Mouse (Mus musculus): ENCODE results near the gene Adh7.

DNA sequence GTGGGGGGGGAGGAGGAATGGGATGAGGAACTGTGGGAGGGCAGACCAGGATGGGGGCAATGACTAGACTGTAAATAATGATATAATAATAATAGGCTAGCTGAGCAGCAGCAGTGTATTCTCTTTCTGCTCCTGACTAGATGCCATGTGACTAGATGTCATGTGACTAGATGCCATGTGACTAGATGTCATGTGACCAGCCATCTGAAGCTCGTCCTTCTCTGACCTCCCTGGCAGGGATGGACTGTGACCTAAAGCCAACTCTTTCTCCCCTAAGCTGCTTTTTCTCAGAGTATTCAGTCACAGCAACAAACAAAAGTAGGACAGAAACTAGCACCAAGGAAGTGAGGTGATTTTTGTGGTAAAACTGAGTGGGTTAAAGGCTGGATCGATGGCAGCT is 35.5 kb upstream of the Adh7 start:
- TF ChIP-seq CTCF (IDR thresholded peaks at IDR 0.05; ENCODE audit: extremely low read depth, insufficient read depth, insufficient read length, insufficient replicate concordance) (no peak), POLR2A (IDR thresholded peaks at IDR 0.05; ENCODE audit: low read depth, low read length) (no peak)
